Mouse (Mus musculus) cerebellum, adult 2 months (tissue): Measurements from ENCODE around the gene Spen. TPM values are rescaled to one million over a fixed set of nuclear protein-coding genes. Genes with fewer than 3 reads are reported as not detected.
A peak's percentile ranks its signal among the peaks of the same experiment; 100 is the strongest.

Experiments
- DNase-seq, 2 experiments: peaks; one replicate each; pipeline ENCODE4 v3.0.0; 2021
- H3K27ac ChIP-seq: fragments of 200-500 bp; 2 replicates; pipeline ENCODE4 v1.5.1; 2012; ENCODE audit warnings: low read length, control low read depth, inconsistent platforms; ENCODE audit not compliant: insufficient read depth
- H3K27me3 ChIP-seq: fragments of 200-500 bp; 2 replicates; pipeline ENCODE4 v1.6.1; 2012; ENCODE audit warnings: inconsistent platforms, mild to moderate bottlenecking, low read length, moderate library complexity; ENCODE audit not compliant: control insufficient read depth, insufficient read depth
- H3K4me1 ChIP-seq: fragments of 200-500 bp; 2 replicates; pipeline ENCODE4 v1.6.1; 2011; ENCODE audit warnings: low read length; ENCODE audit not compliant: control insufficient read depth, insufficient read depth
- H3K4me3 ChIP-seq: fragments of 200-500 bp; replicated peaks from 2 replicates; pipeline ENCODE3; 2011; ENCODE audit warnings: mild to moderate bottlenecking, low read depth, low read length, control low read depth; ENCODE audit not compliant: insufficient read depth
- CTCF ChIP-seq: fragments of 200-500 bp; IDR thresholded peaks from 2 replicates; pipeline ENCODE4 v1.5.1; 2011; ENCODE audit warnings: low read depth, mild to moderate bottlenecking, control low read depth, low read length, moderate library complexity, borderline replicate concordance; ENCODE audit not compliant: insufficient read depth
- POLR2A ChIP-seq: fragments of 200-500 bp; IDR thresholded peaks from 2 replicates; pipeline ENCODE4 v1.6.1; 2011; ENCODE audit warnings: low read length, control low read depth, borderline replicate concordance; ENCODE audit not compliant: insufficient read depth
- WGBS: fragments of 180-500 bp; shearing (Covaris S2); methylation state at CpG from one replicate; pipeline ENCODE4 v1.1.7; 2018; 5-methylcytosine and 5-hydroxymethylcytosine counted together
- polyA plus RNA-seq: library from polyadenylated mRNA; depleted of rRNA; stranded (reverse); fragments of >200 nt; gene quantifications from 2 replicates; pipeline ENCODE4 v1.2.3, GENCODE M21; 2012

Spen gene
- polyA plus RNA-seq, 1 experiment = 16.6 TPM

- Histone ChIP-seq H3K4me3 (no peak overlapping the region), H3K4me1 (peaks cover 6% of the 10 kb centered on the region), H3K27me3 (no peaks in the 10 kb centered on the region), H3K27ac (no peak overlapping the region)
- TF ChIP-seq CTCF (no peak), POLR2A (no peak)
- WGBS = 94% methylated on average over 4 of the region's 4 CpGs
- DNase-seq = no peak
Measured at GRCm38 (mm10) chr4:141460481-141460880, 77.9 kb downstream of the Spen start.

- TF ChIP-seq POLR2A = no peak
- no peak for TF ChIP-seq CTCF
- H3K4me1 ChIP-seq = peaks cover 6% of the 10 kb centered on the region
- 88% methylated on average over 9 of the region's 9 CpGs for WGBS
- H3K27ac ChIP-seq = no peak overlapping the region
- no peak overlapping the region for H3K4me3 ChIP-seq
- DNase-seq = no peak
- H3K27me3 ChIP-seq = no peaks in the 10 kb centered on the region
Measured at GRCm38 (mm10) chr4:141459766-141460165, 78.6 kb downstream of the Spen start.

GRCm38 (mm10) chr4:141458888-141459287 lies 79.5 kb downstream of the Spen start:
- Histone ChIP-seq H3K27ac (no peak overlapping the region), H3K4me3 (no peak overlapping the region), H3K4me1 (peaks cover 6% of the 10 kb centered on the region), H3K27me3 (no peaks in the 10 kb centered on the region)
- 84% methylated on average over 3 of the region's 3 CpGs for WGBS
- TF ChIP-seq POLR2A (no peak), CTCF (no peak)
- DNase-seq = no peak

- DNase-seq = no peak
- 30% methylated on average over 7 of the region's 7 CpGs for WGBS
- Histone ChIP-seq H3K4me3 (no peak overlapping the region), H3K27me3 (no peaks in the 10 kb centered on the region), H3K27ac (no peak overlapping the region), H3K4me1 (peaks cover 8% of the 10 kb centered on the region)
- TF ChIP-seq CTCF (no peak), POLR2A (no peak)
Measured at GRCm38 (mm10) chr4:141458236-141458635, 80.2 kb downstream of the Spen start.

- WGBS = 93% methylated on average over 14 of the region's 14 CpGs
- no peak overlapping the region for H3K4me3 ChIP-seq
- DNase-seq = no peak
- H3K27ac ChIP-seq = no peak overlapping the region
- H3K27me3 ChIP-seq = no peaks in the 10 kb centered on the region
- H3K4me1 ChIP-seq = peaks cover 3% of the 10 kb centered on the region; the same call in 1 of the 2 replicates
- TF ChIP-seq CTCF (no peak), POLR2A (no peak)
Measured at GRCm38 (mm10) chr4:141456193-141456938, 82.0 kb downstream of the Spen start.

- no peak overlapping the region for H3K27ac ChIP-seq
- TF ChIP-seq CTCF (no peak), POLR2A (no peak)
- H3K4me3 ChIP-seq = no peak overlapping the region
- DNase-seq = peak in 1 of 2 experiments; percentile 8
- 58% methylated on average over 4 of the region's 4 CpGs for WGBS
- H3K27me3 ChIP-seq = no peaks in the 10 kb centered on the region
- H3K4me1 ChIP-seq = peaks cover 3% of the 10 kb centered on the region; the same call in 1 of the 2 replicates
Measured at GRCm38 (mm10) chr4:141455526-141455925, 82.9 kb downstream of the Spen start.

- no peak overlapping the region for H3K27ac ChIP-seq
- no peak overlapping the region for H3K4me3 ChIP-seq
- H3K27me3 ChIP-seq = no peaks in the 10 kb centered on the region
- TF ChIP-seq POLR2A = no peak
- TF ChIP-seq CTCF = no peak
- peaks cover 3% of the 10 kb centered on the region; the same call in 1 of the 2 replicates for H3K4me1 ChIP-seq
- WGBS = 36% methylated on average over 14 of the region's 14 CpGs
- DNase-seq = peak in 1 of 2 experiments; percentile 13
Measured at GRCm38 (mm10) chr4:141454581-141455350, 83.6 kb downstream of the Spen start.

GRCm38 (mm10) chr4:141451916-141452450 lies 86.4 kb downstream of the Spen start:
- 85% methylated on average over 9 of the region's 9 CpGs for WGBS
- Histone ChIP-seq H3K4me3 (no peak overlapping the region), H3K27ac (no peak overlapping the region), H3K4me1 (peaks cover 3% of the 10 kb centered on the region; the same call in 1 of the 2 replicates), H3K27me3 (no peaks in the 10 kb centered on the region)
- no peak for TF ChIP-seq POLR2A
- TF ChIP-seq CTCF = no peak
- no peak for DNase-seq
